Mouse (Mus musculus): ENCODE measurements around the gene Ece2. TPM values are rescaled to one million over a fixed set of nuclear protein-coding genes. Genes with fewer than 3 reads are reported as not detected.

Gene Ece2
- total RNA-seq, 4 experiments from 2014 or later, result 0.12 to 0.40 (median 0.19) TPM; not detected in 1

- DNase-seq (ENCODE audit: low spot score in 2 of 2), result peak; percentile 87 to 93
These were observed 48.5 kb downstream of the Ece2 start for GRCm38 (mm10) chr16:20677974-20678675.

GRCm38 (mm10) chr16:20690774-20691173 is 61.1 kb downstream of the Ece2 start:
- DNase-seq (ENCODE audit: low spot score in 2 of 2), result no peak

GRCm38 (mm10) chr16:20691617-20692016 is 62.0 kb downstream of the Ece2 start:
- no peak for DNase-seq (ENCODE audit: low spot score in 2 of 2)

GRCm38 (mm10) chr16:20692241-20692965 is 62.8 kb downstream of the Ece2 start:
- DNase-seq (ENCODE audit: low spot score in 2 of 2), result no peak

- DNase-seq (ENCODE audit: low spot score in 2 of 2), result peak; percentile 76 to 79
These were observed 63.6 kb downstream of the Ece2 start, which contains the start of gene Fam131a for GRCm38 (mm10) chr16:20693111-20693701. Gene Fam131a (plus strand): TSS chr16:20693241.

- peak; percentile 76 to 81 for DNase-seq (ENCODE audit: low spot score in 2 of 2)
These were observed 65.2 kb downstream of the Ece2 start for GRCm38 (mm10) chr16:20694781-20695180.

- peak; percentile 70 to 72 for DNase-seq (ENCODE audit: low spot score in 2 of 2)
These were observed 66.1 kb downstream of the Ece2 start for GRCm38 (mm10) chr16:20695622-20696323.

Small RNA genes within 50 kb of the gene (microRNA-seq; reads per million reads assigned to microRNA genes)
- gene Mir1224, result 3.3 reads per million

Other genes with a start within 250 kb of the Ece2 start
- gene Abcc5, start 203.4 kb upstream of the Ece2 start, total RNA-seq (2022), result 10 to 100 TPM; 54.1 to 72.5 (median 64.8) TPM
- gene Eif2b5, start 131.0 kb upstream of the Ece2 start, total RNA-seq (2022), result 10 to 100 TPM; 53.8 to 71.3 (median 68.1) TPM
- gene Dvl3, start 112.8 kb upstream of the Ece2 start, total RNA-seq (2022), result 10 to 100 TPM; 24.5 to 30.0 (median 27.2) TPM
- 100 to 1,000 TPM; 113 to 138 (median 134) TPM for gene Ap2m1, start 94.3 kb upstream of the Ece2 start, total RNA-seq (2022)
- 10 to 100 TPM; 55.9 to 75.5 (median 66.6) TPM for gene Abcf3, start 81.3 kb upstream of the Ece2 start, total RNA-seq (2022)
- under 1 TPM in 1 of 4 experiments, not detected in 3; 0.13 TPM for gene Vwa5b2, start 40.4 kb upstream of the Ece2 start, total RNA-seq (2022)
- 1 to 10 TPM; 2.4 to 6.6 (median 4.4) TPM for gene Eef1akmt4, start 18.2 kb upstream of the Ece2 start, total RNA-seq (2022)
- under 1 TPM in 1 of 4 experiments, not detected in 3; 0.09 TPM for gene Gm49333, start 18.2 kb upstream of the Ece2 start, total RNA-seq (2022)
- gene Alg3, start 18.1 kb upstream of the Ece2 start, total RNA-seq (2022), result 10 to 100 TPM; 10.1 to 13.6 (median 12.2) TPM
- 1 to 10 TPM in 1 of 4 experiments, under 1 TPM in 3; 0.41 to 1.5 (median 0.51) TPM for gene Camk2n2, start 8.5 kb upstream of the Ece2 start, total RNA-seq (2022)
- gene Psmd2, start 21.8 kb downstream of the Ece2 start, total RNA-seq (2022), result 100 to 1,000 TPM; 253 to 300 (median 286) TPM
- gene Eif4g1, start 38.5 kb downstream of the Ece2 start, total RNA-seq (2022), result 100 to 1,000 TPM; 448 to 476 (median 451) TPM
- gene Fam131a, start 63.4 kb downstream of the Ece2 start, total RNA-seq (2022), result 10 to 100 TPM; 48.8 to 74.6 (median 59.1) TPM
- gene Polr2h, start 87.8 kb downstream of the Ece2 start, total RNA-seq (2022), result 10 to 100 TPM in 2 of 4 experiments, 1 to 10 TPM in 2; 7.5 to 10.5 (median 9.9) TPM
- gene Clcn2, start 87.9 kb downstream of the Ece2 start, total RNA-seq (2022), result 1 to 10 TPM in 2 of 4 experiments, under 1 TPM in 2; 0.68 to 1.2 (median 1.1) TPM
- gene Chrd, start 103.3 kb downstream of the Ece2 start, total RNA-seq (2022), result 1 to 10 TPM; 1.3 to 2.9 (median 2.3) TPM
- 1 to 10 TPM; 4.8 to 7.1 (median 6.2) TPM for gene Thpo, start 104.7 kb downstream of the Ece2 start, total RNA-seq (2022)

Measured in gastrocnemius, adult 8-10 months (tissue).